Mouse (Mus musculus) heart, adult 2 months (tissue): Measurements from ENCODE around the gene Nptxr. TPM values are rescaled to one million over a fixed set of nuclear protein-coding genes. Genes with fewer than 3 reads are reported as not detected.

Source experiments
- DNase-seq, 2 experiments: peaks; one replicate each; pipeline ENCODE4 v3.0.0; 2021
- H3K27ac ChIP-seq: fragments of 200-600 bp; 2 replicates; pipeline ENCODE4 v1.8.1; 2022
- H3K27me3 ChIP-seq: fragments of 200-500 bp; 2 replicates; pipeline ENCODE4 v1.6.1; 2012; ENCODE audit warnings: mild to moderate bottlenecking, low read length, inconsistent platforms, mixed read lengths; ENCODE audit not compliant: control insufficient read depth, insufficient read depth
- H3K36me3 ChIP-seq: fragments of 200-500 bp; 2 replicates; pipeline ENCODE4 v1.6.1; 2012; ENCODE audit warnings: low read length, inconsistent platforms; ENCODE audit not compliant: control insufficient read depth, insufficient read depth
- H3K4me1 ChIP-seq: fragments of 200-500 bp; 2 replicates; pipeline ENCODE4 v1.6.1; 2011; ENCODE audit warnings: low read length; ENCODE audit not compliant: control insufficient read depth, insufficient read depth
- H3K4me3 ChIP-seq: fragments of 200-600 bp; 2 replicates; pipeline ENCODE4 v1.8.1; 2022
- H3K79me2 ChIP-seq: fragments of 200-500 bp; replicated peaks from 2 replicates; pipeline ENCODE4 v1.6.1; 2012; ENCODE audit warnings: mild to moderate bottlenecking, inconsistent platforms, low read length, moderate library complexity, mixed read lengths; ENCODE audit not compliant: control insufficient read depth, insufficient read depth
- H3K9ac ChIP-seq: fragments of 200-500 bp; 2 replicates; pipeline ENCODE4 v1.6.1; 2012; ENCODE audit warnings: low read depth, mild to moderate bottlenecking, control low read depth, inconsistent platforms, low read length, mixed read lengths
- CTCF ChIP-seq: fragments of 200-600 bp; IDR thresholded peaks from 2 replicates; pipeline ENCODE4 v1.8.1; 2022; ENCODE audit warnings: antibody characterized with exemption, mild to moderate bottlenecking, moderate library complexity
- EP300 ChIP-seq: fragments of 200-500 bp; IDR thresholded peaks from 2 replicates; pipeline ENCODE4 v1.6.1; 2011; ENCODE audit warnings: low read depth, low read length, control low read depth; ENCODE audit not compliant: insufficient read depth
- POLR2A ChIP-seq: fragments of 200-500 bp; IDR thresholded peaks from 2 replicates; pipeline ENCODE4 v1.6.1; 2011; ENCODE audit warnings: mild to moderate bottlenecking, low read depth, low read length, control low read depth; ENCODE audit not compliant: insufficient read depth
- WGBS: fragments of 180-500 bp; shearing (Covaris S2); methylation state at CpG from one replicate; pipeline ENCODE4 v1.1.7; 2018; 5-methylcytosine and 5-hydroxymethylcytosine counted together
- intact Hi-C: fragments of 180-260 bp; cut with DNase I; formaldehyde crosslinking; loops from one replicate; pipeline ENCODE4 v1.15.1; 2025
- polyA plus RNA-seq: library from polyadenylated mRNA; depleted of rRNA; stranded (reverse); fragments of >200 nt; gene quantifications from 2 replicates; pipeline ENCODE4 v1.2.3, GENCODE M21; 2012
- total RNA-seq, 2 experiments: library from RNA; stranded (reverse); gene quantifications; 2 replicates each; pipeline ENCODE4 v1.2.3; 2021

The Nptxr gene
- total and polyA plus RNA-seq, 3 experiments: 1.5 to 1.7 (median 1.6) TPM

GRCm38 (mm10) chr15:79803533-79804351 is 824 bp downstream of the Nptxr start:
- Histone ChIP-seq H3K79me2 (no peaks in the 10 kb centered on the region), H3K9ac (peak overlapping the region; percentile 72), H3K4me3 (peak overlapping the region; percentile 45), H3K27ac (no peak overlapping the region), H3K36me3 (no peaks in the 10 kb centered on the region), H3K4me1 (0 out of 2 replicates have a peak, but pooled peaks cover 2% of the 10 kb centered on the region), H3K27me3 (peaks cover 3% of the 10 kb centered on the region; the same call in 1 of the 2 replicates)
- intact Hi-C loops: no loop called here
- 5% methylated on average over 80 of the region's 81 CpGs for WGBS
- TF ChIP-seq EP300: no peak
- no peak for TF ChIP-seq POLR2A
- no peak; the same call in 1 of the 2 replicates for TF ChIP-seq CTCF
- no peak for DNase-seq

GRCm38 (mm10) chr15:79802304-79802703 is 2.3 kb downstream of the Nptxr start:
- no peak for TF ChIP-seq EP300
- Histone ChIP-seq H3K79me2 (no peaks in the 10 kb centered on the region), H3K36me3 (no peaks in the 10 kb centered on the region), H3K4me3 (no peak overlapping the region), H3K27ac (no peak overlapping the region), H3K9ac (no peak overlapping the region), H3K4me1 (0 out of 2 replicates have a peak, but pooled peaks cover 2% of the 10 kb centered on the region), H3K27me3 (peaks cover 3% of the 10 kb centered on the region; the same call in 1 of the 2 replicates)
- no peak for DNase-seq
- intact Hi-C loops: no loop called here
- 63% methylated on average over 4 of the region's 4 CpGs for WGBS

- no peak overlapping the region for H3K4me3 ChIP-seq
- TF ChIP-seq POLR2A (no peak), EP300 (no peak), CTCF (no peak)
- intact Hi-C loops: no loop called here
- H3K27ac ChIP-seq: no peak overlapping the region
- H3K36me3 ChIP-seq: no peaks in the 10 kb centered on the region
- H3K79me2 ChIP-seq: no peaks in the 10 kb centered on the region
- H3K9ac ChIP-seq: no peak overlapping the region
- WGBS: 86% methylated on average over 2 of the region's 2 CpGs
- 0 out of 2 replicates have a peak, but pooled peaks cover 2% of the 10 kb centered on the region for H3K4me1 ChIP-seq
- no peak for DNase-seq
- peaks cover 3% of the 10 kb centered on the region; the same call in 1 of the 2 replicates for H3K27me3 ChIP-seq
Observed at GRCm38 (mm10) chr15:79801646-79802045, 2.9 kb downstream of the Nptxr start.

- TF ChIP-seq EP300: no peak
- TF ChIP-seq CTCF: no peak
- TF ChIP-seq POLR2A: no peak
- intact Hi-C loops: no loop called here
- no peaks in the 10 kb centered on the region for H3K79me2 ChIP-seq
- no peak overlapping the region for H3K9ac ChIP-seq
- 56% methylated on average over 11 of the region's 11 CpGs for WGBS
- H3K4me3 ChIP-seq: no peak overlapping the region
- 0 out of 2 replicates have a peak, but pooled peaks cover 2% of the 10 kb centered on the region for H3K4me1 ChIP-seq
- no peak overlapping the region for H3K27ac ChIP-seq
- no peak for DNase-seq
- H3K27me3 ChIP-seq: peaks cover 3% of the 10 kb centered on the region; the same call in 1 of the 2 replicates
- no peaks in the 10 kb centered on the region for H3K36me3 ChIP-seq
Observed at GRCm38 (mm10) chr15:79800701-79801100, 3.9 kb downstream of the Nptxr start.

- no peak overlapping the region for H3K4me3 ChIP-seq
- peaks cover 2% of the 10 kb centered on the region; the same call in 1 of the 2 replicates for H3K27me3 ChIP-seq
- 84% methylated on average over 10 of the region's 10 CpGs for WGBS
- no peak overlapping the region for H3K27ac ChIP-seq
- TF ChIP-seq EP300 (no peak), POLR2A (no peak), CTCF (no peak)
- 0 out of 2 replicates have a peak, but pooled peaks cover 1% of the 10 kb centered on the region for H3K4me1 ChIP-seq
- no peak for DNase-seq
- H3K79me2 ChIP-seq: no peaks in the 10 kb centered on the region
- H3K9ac ChIP-seq: no peak overlapping the region
- H3K36me3 ChIP-seq: no peaks in the 10 kb centered on the region
- intact Hi-C loops: no loop called here
Observed at GRCm38 (mm10) chr15:79798591-79798990, 6.0 kb downstream of the Nptxr start.

- TF ChIP-seq CTCF (no peak), EP300 (no peak), POLR2A (no peak)
- Histone ChIP-seq H3K79me2 (no peaks in the 10 kb centered on the region), H3K4me1 (no peaks in the 10 kb centered on the region), H3K27ac (no peak overlapping the region), H3K4me3 (no peak overlapping the region), H3K27me3 (no peaks in the 10 kb centered on the region), H3K9ac (no peak overlapping the region), H3K36me3 (no peaks in the 10 kb centered on the region)
- intact Hi-C loops: no loop called here
- WGBS: 84% methylated on average over 8 of the region's 8 CpGs
- no peak for DNase-seq
Observed at GRCm38 (mm10) chr15:79797680-79798079, 6.9 kb downstream of the Nptxr start.
